Mouse (Mus musculus): ENCODE data around the gene Ankrd44.
"Not testable (repeated sequence)": the region's sequence is repeated elsewhere in the genome, so short reads cannot be mapped to it uniquely, and the experiment has no call there.

The Ankrd44 gene

GRCm38 (mm10) chr1:54925971-54926771 is at the start of gene Ankrd44:
Gene Ankrd44, minus strand, starts transcription at chr1:54926387.
- DNase-seq (ENCODE audit: extremely low spot score), result peak; percentile 84

DNA sequence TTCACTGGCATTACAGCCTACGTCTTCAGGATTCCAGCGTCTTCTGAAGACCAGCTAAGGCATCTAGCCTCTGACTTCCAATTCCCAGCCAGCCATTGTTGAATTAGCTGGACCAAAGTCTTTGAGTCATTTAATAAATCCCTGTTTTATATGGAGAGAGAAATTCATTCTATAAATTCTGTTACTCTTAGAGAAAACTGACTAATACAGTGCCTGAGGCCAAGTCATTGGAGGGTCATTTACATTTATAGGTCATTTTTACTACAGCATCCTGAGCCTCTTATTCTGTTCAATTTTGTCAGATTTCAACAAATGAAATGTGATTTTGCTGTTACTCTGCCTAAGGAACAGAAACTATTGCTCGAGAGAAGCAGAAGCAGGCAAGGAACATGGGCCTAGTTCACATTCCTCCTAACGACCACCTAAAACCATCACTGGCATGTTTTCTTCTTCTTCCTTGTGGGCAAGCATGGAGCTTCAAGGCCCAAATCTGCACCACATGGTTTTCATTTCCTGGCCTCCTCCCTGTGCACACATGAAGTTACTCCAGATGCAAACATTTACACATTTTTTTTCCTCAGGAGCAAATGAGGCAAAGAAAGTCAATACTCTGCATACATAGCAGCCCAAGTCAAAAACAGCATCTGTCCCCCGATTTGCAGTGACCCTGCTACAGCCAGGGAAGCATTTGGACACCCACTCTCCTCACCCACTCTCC is 45.7 kb upstream of the Ankrd44 start:
- DNase-seq (ENCODE audit: extremely low spot score), result no peak

DNA sequence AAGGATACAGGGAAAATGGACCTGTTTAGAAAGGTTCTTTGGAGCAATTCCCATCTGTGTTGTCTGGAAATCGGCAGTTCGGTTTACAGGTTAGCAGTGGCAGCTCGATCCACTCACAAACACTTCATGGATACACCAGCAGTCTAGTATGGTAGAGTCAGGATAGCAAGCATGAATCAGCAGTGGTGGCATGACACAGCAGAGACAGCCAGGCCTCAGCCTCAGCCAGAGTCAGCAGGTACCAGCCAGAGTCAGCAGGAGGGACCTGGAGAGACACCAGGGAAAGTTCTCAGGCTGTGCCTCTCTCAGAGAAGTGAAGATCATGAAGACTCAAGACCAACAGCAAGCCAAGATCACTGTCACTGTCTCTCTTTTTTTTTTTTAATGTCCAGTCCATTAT is 40.7 kb upstream of the Ankrd44 start:
- no peak for DNase-seq (ENCODE audit: extremely low spot score)

GRCm38 (mm10) chr1:54965159-54965995 is 39.2 kb upstream of the Ankrd44 start:
- peak; percentile 35 for DNase-seq (ENCODE audit: extremely low spot score)

- no peak for DNase-seq (ENCODE audit: extremely low spot score)
These were observed 35.5 kb upstream of the Ankrd44 start for GRCm38 (mm10) chr1:54961724-54962123.

- DNase-seq (ENCODE audit: extremely low spot score), result peak; percentile 47
These were observed 34.5 kb upstream of the Ankrd44 start for GRCm38 (mm10) chr1:54960613-54961165.

DNA sequence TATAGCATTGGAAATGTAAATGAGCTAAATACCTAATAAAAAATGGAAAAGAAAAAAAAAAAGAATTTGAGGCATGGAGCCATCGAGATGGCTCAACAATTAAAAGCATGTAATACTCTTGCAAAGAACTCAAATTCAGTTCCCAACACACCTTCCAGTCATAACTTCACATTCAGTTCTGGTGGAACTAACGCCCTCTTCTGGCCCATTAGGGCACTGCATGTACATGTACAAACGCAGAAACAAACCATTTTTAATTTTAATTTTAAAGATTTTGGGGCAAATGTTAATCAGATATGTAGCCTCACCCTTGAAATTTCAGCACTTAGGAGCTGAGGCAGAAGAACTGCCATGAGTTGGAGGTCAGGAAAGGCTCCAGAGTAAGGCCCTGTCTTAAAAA is 32.3 kb upstream of the Ankrd44 start:
- no peak for DNase-seq (ENCODE audit: extremely low spot score)

- not testable (repeated sequence) for DNase-seq (ENCODE audit: extremely low spot score)
These were observed 30.8 kb upstream of the Ankrd44 start for GRCm38 (mm10) chr1:54956995-54957394.

GRCm38 (mm10) chr1:54954856-54955255 is 28.7 kb upstream of the Ankrd44 start:
- DNase-seq (ENCODE audit: extremely low spot score), result no peak

GRCm38 (mm10) chr1:54944648-54945047 is 18.5 kb upstream of the Ankrd44 start:
- no peak for DNase-seq (ENCODE audit: extremely low spot score)

GRCm38 (mm10) chr1:54935466-54935865 is 9.3 kb upstream of the Ankrd44 start:
- DNase-seq (ENCODE audit: extremely low spot score), result no peak

DNA sequence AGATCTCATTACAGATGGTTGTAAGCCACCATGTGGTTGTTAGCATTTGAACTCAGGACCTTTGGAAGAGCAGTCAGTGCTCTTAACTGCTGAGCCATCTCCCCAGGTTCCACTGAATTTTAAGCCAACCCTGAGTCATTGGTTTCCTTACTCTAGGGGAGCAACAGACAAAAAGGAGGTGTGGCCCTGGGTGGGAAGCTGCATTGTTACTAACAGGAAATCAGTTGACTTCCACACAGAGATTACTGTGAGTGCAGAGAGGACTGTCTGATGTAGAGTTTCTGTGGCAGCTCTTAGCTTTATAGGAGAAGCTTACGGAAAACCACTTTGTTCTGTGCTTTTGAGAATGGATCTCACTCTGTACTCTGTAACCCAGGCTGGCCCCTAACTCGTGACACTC is 8.7 kb upstream of the Ankrd44 start:
- DNase-seq (ENCODE audit: extremely low spot score), result no peak

DNA sequence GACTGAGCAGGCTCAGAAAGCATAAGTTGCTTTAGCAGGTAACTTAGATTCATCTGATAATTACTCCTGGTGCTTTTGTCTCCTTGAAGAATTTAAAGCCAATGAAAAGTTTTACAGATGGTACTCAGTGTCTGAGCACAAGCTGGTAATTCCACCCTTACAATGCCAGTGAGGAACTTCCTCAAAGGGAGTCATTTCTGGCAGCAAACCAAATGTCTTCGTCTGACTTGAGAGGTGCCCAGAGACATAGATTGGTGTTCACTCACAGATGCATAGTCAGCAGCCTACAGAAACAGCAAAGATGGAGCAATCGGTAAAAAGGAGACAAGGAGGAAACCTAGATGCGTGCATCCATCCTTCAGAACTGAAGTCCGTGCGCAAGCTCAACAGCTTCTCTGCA is 7.5 kb upstream of the Ankrd44 start:
- DNase-seq (ENCODE audit: extremely low spot score), result no peak

DNA sequence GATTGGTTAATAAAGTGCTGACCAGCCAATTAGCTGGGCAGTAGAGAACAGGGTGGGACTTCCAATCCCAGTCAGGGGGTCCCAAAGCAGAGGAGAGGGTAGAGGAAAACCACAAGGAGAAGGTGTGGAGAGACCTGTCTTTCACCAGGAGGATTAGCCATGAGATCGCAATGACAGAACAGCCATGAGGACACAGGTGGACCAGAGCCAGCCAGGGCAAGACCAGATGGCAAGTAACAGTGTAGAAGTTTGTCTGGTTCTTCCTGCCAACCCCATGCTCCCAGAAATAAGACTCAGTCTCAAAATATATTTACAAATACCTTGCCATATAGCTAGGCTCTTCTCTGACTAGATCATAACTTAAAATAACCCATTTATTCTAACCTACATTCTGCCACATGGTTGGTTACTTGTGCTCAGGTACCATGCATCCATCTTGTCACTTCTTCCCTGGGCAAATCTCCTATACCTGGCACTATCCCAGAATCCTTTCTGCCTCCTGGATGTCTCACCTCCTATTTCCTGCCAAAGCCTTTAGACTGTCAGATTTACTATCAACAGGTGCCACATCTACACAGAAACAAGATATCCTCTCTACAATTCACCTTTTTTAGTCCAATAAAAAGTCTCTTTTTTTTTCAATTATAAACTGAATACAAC is 6.4 kb upstream of the Ankrd44 start:
- no peak for DNase-seq (ENCODE audit: extremely low spot score)

DNA sequence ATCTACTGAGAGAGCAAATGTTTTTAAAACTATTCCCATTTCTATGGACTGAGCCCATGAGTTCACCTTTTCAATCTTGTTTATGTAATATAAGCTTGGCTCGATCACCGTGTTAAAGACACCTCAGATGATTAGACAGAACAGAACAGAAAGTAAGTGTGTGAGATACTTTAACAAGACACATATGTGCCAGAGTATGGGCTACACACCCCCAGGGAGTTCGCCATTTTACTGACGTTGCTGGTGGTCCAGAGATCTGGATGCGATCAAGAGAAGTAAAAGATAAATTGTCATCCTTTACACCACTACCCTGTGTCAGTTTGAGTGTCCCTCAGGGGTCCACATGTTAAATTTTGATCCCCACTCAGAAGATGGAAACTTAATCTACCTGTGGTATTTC is 5.0 kb upstream of the Ankrd44 start:
- DNase-seq (ENCODE audit: extremely low spot score), result no peak

- DNase-seq (ENCODE audit: extremely low spot score), result no peak
These were observed 4.5 kb upstream of the Ankrd44 start for GRCm38 (mm10) chr1:54930670-54931200.

DNA sequence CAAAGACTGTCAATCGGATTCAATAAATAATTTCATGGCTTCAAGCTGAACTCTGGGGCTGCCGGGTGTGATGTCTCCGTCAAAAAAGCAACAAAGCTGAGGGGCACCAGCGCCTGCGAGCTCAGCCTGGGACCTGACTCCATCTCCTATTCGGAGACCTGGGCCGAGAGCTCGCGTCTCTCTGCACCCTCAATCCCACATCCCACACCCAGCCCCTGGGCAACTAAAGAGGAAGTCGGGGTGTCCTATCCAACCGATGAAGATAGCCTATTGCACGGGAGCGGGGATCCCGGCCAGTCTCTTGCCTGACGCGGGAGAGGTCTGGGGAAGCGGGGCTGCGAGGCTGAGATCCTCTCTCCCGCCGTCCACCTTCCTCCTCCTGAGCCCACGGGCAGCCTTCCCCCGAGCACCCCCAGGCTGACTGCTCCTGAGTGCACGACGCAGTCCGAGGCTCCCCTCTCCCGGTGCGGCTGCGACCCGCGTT is 694 bp downstream of the Ankrd44 start:
- peak; percentile 62 for DNase-seq (ENCODE audit: extremely low spot score)

DNA sequence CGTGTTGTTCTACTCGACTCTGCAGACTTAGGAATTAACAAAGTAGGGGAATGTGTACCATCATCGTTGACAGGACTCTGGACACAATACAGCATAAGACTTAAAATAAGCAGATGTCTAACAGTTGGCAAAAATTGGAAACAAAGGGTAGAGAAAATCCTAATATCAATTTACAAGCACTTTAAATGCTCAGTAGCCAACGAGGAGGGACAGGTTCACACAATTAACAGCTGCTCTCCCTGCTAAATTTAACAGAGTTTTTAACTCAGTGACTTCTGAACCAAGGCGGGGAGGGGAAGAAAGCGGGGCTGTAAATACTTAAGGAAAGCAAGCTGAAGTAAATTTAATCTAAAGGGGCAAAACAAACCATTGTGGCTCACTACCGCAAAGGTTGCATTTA is 1.4 kb downstream of the Ankrd44 start:
- DNase-seq (ENCODE audit: extremely low spot score), result no peak

DNA sequence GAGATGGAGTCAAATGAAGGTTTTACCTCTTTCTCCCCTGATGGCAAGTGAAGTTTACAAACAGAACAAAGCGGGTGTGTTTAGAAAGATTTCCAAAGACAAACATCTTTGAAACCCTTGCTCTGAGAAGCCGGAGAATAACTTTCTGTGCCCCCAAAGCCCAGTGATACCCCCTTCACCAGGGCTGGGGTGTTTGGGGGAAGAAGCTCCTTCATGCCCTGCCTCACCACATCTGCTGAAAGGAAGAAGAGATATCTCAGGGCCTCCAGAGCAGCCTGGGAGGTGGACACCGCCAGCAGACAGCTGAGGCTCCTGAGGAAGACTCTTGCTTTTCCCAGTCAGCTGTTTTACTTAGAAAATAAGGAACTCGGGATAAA is 1.9 kb downstream of the Ankrd44 start:
- no peak for DNase-seq (ENCODE audit: extremely low spot score)

- no peak for DNase-seq (ENCODE audit: extremely low spot score)
These were observed 2.5 kb downstream of the Ankrd44 start for GRCm38 (mm10) chr1:54923366-54924308.

All from embryo, embryonic 9.5 days (tissue).